Mouse (Mus musculus) layer of hippocampus, adult 18-20 months (tissue): Measurements from ENCODE around the gene Cox20. TPM values are rescaled to one million over a fixed set of nuclear protein-coding genes. Genes with fewer than 3 reads are reported as not detected.

ENCODE experiments used
- DNase-seq, 2 experiments: peaks; one replicate each; pipeline ENCODE4 v3.0.0; 2022; ENCODE audit warnings: low spot score in 2 of 2
- microRNA-seq, 2 experiments: library from miRNA; unstranded; fragments of <30 nt; microRNA quantifications; one replicate each; pipeline ENCODE4 v1.2.0; 2021
- total RNA-seq, 2 experiments: library from RNA; stranded (reverse); gene quantifications; 2 replicates each; pipeline ENCODE4 v1.2.3; 2021

Gene Cox20
- total RNA-seq, 2 experiments from 2014 or later, result 37.1 to 38.9 TPM

DNA sequence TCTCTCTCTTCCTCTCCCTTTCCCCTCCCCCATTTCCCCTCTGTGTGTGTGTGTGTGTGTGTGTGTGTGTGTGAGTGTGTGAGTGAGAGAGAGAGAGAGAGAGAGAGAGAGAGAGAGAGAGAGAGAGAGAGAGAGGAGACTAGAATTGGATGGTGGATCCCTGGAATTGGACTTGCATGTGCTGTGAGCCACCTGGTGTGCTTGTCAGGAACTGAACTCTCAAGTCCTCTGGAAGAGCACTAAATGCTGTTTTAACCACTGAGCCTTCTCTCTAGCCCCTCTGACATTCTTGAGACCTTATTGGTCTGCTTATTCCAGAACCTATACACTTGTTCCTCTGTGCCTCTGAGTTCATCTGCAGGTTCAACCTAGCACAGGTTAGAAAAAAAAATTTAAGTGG, 32.7 kb downstream of the Cox20 start:
- DNase-seq, result no peak

DNA sequence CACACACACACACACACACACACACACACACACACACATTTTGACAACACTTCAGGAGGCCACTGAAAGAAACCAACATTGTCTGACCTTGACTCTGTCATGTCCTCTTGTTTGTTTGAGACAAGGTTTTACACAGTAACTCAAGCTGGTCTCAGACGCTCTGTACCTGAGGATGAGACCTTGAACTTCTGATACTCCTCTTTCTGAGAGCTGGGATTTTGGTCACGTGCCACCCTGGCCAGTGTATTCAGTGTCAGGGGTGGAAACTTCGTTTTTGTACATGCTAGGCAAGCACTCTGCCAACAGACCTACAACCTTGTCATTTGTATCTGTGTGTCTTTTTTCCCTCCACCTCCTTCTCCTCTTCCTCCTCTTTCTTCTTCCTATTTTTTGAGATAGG, 35.6 kb downstream of the Cox20 start:
- no peak for DNase-seq

GRCm38 (mm10) chr1:178357776-178358710, 39.1 kb downstream of the Cox20 start:
- DNase-seq, result peak; percentile 64 to 84

DNA sequence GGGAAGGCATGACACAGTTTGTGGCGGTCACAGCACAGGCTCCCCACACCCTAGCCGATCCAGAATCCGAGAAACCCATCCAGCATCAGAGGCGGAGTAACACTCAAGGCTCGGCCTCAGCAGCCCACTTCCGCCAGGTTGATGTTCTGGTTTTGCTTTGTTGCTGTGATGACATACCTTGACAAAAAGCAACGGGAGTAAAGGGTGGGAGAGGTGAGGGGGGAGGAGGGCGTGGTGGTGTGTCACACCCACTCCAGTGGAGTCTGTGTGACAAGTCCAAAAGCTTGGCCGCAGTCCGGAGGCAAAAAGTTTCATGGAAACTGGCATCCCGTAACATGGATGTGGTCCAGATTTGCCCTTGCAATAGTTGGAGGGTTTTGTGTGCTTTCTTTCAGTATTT, 41.3 kb downstream of the Cox20 start:
- no peak for DNase-seq

DNA sequence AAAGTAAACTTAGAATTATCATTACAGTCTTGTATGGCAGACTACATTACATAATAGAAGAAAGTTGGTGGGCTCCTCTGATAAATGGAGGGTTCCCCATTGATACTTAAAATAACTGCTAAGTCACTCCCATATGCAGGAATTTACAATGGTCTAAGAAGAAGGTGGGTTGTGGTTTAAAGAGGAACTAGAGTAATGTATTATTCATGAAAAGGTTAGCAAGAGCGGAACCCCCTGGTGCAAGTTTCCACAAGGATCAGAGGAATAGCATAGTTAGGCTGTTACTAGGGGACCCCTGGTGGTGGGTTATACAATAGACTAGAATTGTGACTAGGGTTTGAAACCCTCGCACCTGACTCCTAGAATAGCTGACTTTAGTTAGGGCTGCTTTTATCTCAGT, 41.8 kb downstream of the Cox20 start:
- DNase-seq, result no peak

DNA sequence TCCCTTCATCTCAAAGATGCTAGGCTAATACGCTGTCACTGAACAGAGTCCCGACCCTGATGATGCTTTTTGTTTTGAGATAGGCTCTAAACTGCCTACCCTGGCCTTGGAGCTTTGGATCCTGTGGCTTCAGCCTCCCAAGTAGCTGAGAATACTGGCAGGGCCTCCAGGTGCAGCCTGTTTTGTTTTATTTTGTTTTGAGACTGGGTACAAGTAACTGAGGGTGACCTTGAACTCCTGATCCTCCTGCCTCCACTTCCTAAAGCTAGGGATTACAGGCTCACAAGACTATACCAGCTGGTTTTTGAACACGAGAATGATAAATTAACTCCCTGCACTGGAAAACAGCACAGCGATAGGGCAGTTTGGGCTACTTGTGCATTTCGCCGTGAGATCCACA, 46.2 kb downstream of the Cox20 start:
- no peak for DNase-seq

DNA sequence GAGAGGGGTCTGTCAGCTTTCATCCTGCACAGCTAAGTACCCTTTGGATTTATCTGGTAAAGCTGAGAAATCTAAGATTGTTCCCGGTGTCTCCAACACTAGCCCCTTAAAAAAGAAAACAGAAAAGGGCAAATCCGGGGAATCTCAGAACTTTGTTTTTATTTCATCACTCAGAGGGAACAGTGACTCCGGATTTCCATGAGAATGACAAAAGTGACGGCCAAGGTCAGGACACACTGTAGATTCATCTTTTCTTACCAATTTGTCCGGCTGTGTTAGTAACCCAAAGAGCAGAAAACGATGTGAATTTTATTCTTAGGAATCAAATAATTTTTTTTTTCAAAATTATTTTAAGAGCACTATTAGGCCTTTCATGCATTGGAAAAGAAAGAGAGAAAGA, 49.2 kb downstream of the Cox20 start:
- no peak for DNase-seq

DNA sequence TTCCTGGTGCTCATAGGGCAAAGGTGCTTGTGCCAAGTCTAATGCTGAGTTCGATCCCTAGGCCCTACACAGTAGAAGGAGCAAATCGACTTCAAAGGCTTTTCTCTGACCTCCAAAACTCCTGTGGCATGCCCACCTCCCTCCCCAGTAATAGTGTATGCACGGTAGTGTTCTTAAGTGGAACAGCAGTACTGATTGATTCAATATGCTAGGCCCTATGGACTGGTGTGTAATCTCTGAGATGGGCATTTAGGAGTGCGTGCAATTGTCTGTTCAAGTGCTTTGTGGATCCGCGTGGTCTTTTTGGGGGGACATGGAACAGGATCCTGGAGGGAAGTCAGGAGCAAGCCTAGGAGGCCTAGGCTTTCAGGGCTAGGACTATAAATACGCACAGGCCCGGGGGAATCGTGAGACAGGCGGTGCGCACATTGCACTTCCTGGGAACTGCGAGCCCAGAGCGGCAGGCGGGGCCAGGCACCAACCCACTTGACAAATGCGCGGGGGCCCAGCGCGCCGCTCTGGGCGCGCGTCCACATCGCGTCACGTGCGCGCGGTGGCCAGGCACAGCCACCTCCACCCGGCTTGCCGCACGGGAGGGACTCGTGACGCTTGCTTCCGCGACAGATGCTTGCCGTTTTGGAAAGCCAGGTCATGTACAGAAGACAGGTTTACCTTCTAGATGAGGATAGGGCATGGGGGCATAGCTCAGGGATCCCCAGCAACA, 49.8 kb downstream of the Cox20 start:
- DNase-seq, result peak; percentile 93 to 97

DNA sequence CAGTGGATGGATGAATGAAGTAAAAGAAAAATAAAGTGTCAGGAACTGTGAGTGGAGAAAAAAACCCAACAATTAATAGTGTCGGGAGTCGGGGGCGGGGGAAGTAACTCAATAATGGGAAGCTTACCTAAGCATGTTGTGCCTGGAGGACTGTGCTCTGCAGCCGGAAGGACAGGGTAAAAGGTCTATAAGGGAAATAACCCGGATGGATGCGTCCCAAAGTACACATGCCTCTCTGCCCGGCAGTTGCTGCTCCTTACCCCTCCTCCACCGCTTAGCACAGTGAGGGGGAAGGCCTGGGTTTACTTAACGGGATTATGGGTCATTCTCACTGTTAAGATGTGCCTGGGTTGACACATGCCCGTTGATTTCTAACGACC, 50.3 kb downstream of the Cox20 start:
- DNase-seq, result no peak

Small RNA genes lying within 50 kb of the gene (microRNA-seq; reads per million reads assigned to microRNA genes)
- gene Gm27458, result 0 reads per million in 2 experiments

Other genes with a start within 250 kb of the Cox20 start
- gene Desi2, start 131.7 kb upstream of the Cox20 start, total RNA-seq, result 10 to 100 TPM; 17.3 to 17.8 TPM
- 100 to 1,000 TPM; 380 to 416 TPM for gene Hnrnpu, start 18.7 kb downstream of the Cox20 start, total RNA-seq
- 1 to 10 TPM; 9.6 to 10.0 TPM for gene Efcab2, start 87.0 kb downstream of the Cox20 start, total RNA-seq
- 10 to 100 TPM; 18.9 to 20.7 TPM for gene Kif26b, start 210.0 kb downstream of the Cox20 start, total RNA-seq